Mouse (Mus musculus) thymus, adult 2 months (tissue): Measurements from ENCODE around the gene Fzd1. TPM values are rescaled to one million over a fixed set of nuclear protein-coding genes. Genes with fewer than 3 reads are reported as not detected.

Source experiments
- DNase-seq: peaks from one replicate; pipeline ENCODE4 v3.0.0; 2021
- H3K27ac ChIP-seq: fragments of 200-500 bp; 2 replicates; pipeline ENCODE4 v1.5.1; 2012; ENCODE audit warnings: low read length, control low read depth; ENCODE audit not compliant: control insufficient read depth, insufficient read depth
- H3K27me3 ChIP-seq: fragments of 200-500 bp; 2 replicates; pipeline ENCODE4 v1.6.1; 2012; ENCODE audit warnings: mild to moderate bottlenecking, low read length, moderate library complexity, mixed read lengths; ENCODE audit not compliant: control insufficient read depth, insufficient read depth
- H3K36me3 ChIP-seq: fragments of 200-500 bp; 2 replicates; pipeline ENCODE4 v1.6.1; 2012; ENCODE audit warnings: mild to moderate bottlenecking, low read length, moderate library complexity; ENCODE audit not compliant: control insufficient read depth, insufficient read depth
- H3K4me1 ChIP-seq: fragments of 200-500 bp; replicated peaks from 2 replicates; pipeline ENCODE4 v1.6.1; 2012; ENCODE audit warnings: low read length; ENCODE audit not compliant: control insufficient read depth, insufficient read depth
- H3K4me3 ChIP-seq: fragments of 200-500 bp; 2 replicates; pipeline ENCODE4 v1.5.1; 2012; ENCODE audit warnings: mild to moderate bottlenecking, low read length, control low read depth, moderate library complexity; ENCODE audit not compliant: control insufficient read depth, insufficient read depth
- CTCF ChIP-seq: fragments of 200-500 bp; IDR thresholded peaks from 2 replicates; pipeline ENCODE4 v1.5.1; 2012; ENCODE audit warnings: mild to moderate bottlenecking, control low read depth, low read length, moderate library complexity, borderline replicate concordance; ENCODE audit not compliant: control insufficient read depth, poor library complexity, insufficient read depth; ENCODE audit errors: extremely low read depth
- POLR2A ChIP-seq: fragments of 200-500 bp; IDR thresholded peaks from 2 replicates; pipeline ENCODE4 v1.6.1; 2012; ENCODE audit warnings: mild to moderate bottlenecking, low read length, control low read depth, moderate library complexity; ENCODE audit not compliant: control insufficient read depth, poor library complexity, insufficient read depth; ENCODE audit errors: extremely low read depth
- WGBS: fragments of 180-500 bp; shearing (Covaris S2); methylation state at CpG from one replicate; pipeline ENCODE4 v1.1.7; 2018; 5-methylcytosine and 5-hydroxymethylcytosine counted together
- polyA plus RNA-seq: library from polyadenylated mRNA; depleted of rRNA; stranded (reverse); fragments of >200 nt; gene quantifications from 2 replicates; pipeline ENCODE4 v1.2.3, GENCODE M21; 2012; rRNA removed

Fzd1 gene
- polyA plus RNA-seq, result 5.8 and 6.2 TPM in 2 replicates

GRCm38 (mm10) chr5:4757902-4758301, at the start of gene Fzd1:
Fzd1 (minus strand) TSS chr5:4758035.
- H3K36me3 ChIP-seq, result no peaks in the 10 kb centered on the region
- peaks cover 3% of the 10 kb centered on the region; the same call in 1 of the 2 replicates for H3K27me3 ChIP-seq
- H3K4me3 ChIP-seq, result peak within 1 kb of the TSS; percentile 20; the same call in 1 of the 2 replicates
- WGBS, result 2% methylated on average over 33 of the region's 33 CpGs
- peak; percentile 4 for DNase-seq
- H3K4me1 ChIP-seq, result no peaks in the 10 kb centered on the region
- no peak within 1 kb of the TSS for H3K27ac ChIP-seq
- no peak for TF ChIP-seq CTCF
- TF ChIP-seq POLR2A, result no peak

DNA sequence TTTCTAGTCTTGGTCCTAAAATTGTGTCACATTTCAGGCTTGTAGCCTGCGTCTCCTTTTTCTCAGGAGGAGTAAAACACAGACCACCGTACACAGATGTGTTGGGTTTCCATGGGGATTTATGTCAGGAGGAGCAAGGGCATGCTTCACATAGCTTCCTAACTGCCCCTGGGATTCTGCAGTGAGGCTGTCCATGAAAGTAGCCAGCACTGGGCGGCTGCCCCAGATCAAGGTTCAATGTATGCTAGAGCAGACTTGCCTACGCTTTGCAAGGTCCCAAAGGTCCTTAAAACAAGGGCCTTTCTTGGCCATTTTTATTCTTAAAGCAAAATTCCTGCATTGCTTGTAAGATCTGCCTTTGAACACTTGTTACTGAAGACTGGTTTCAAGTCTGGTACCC, 47.4 kb upstream of the Fzd1 start:
- H3K27me3 ChIP-seq, result no peaks in the 10 kb centered on the region
- DNase-seq, result no peak
- H3K4me1 ChIP-seq, result no peaks in the 10 kb centered on the region
- H3K27ac ChIP-seq, result no peak overlapping the region
- WGBS, result 93% methylated on average over 4 of the region's 4 CpGs
- H3K4me3 ChIP-seq, result no peak overlapping the region
- TF ChIP-seq POLR2A, result no peak
- no peak for TF ChIP-seq CTCF
- no peaks in the 10 kb centered on the region for H3K36me3 ChIP-seq

DNA sequence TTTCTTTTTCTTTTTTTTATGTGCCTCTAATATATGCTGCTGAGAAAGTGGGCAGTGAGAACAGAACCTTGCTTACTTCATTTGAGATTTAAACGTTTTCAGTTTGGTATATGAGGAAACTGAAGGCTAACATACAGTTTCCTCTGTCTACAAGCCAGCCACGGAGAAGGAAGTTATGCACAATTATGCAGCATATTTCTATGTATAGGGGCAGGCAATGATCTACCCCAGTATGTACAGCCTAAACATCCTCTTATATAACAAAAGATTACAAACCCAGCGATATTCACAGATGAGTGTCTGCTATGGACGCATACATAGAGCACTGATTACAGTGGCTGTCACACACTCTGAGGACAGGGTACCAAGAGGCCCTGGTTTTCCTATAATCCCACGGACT, 45.9 kb upstream of the Fzd1 start:
- no peak for DNase-seq
- 37% methylated on average over 5 of the region's 5 CpGs for WGBS
- H3K36me3 ChIP-seq, result no peaks in the 10 kb centered on the region
- TF ChIP-seq CTCF (no peak), POLR2A (no peak)
- no peak overlapping the region for H3K4me3 ChIP-seq
- no peaks in the 10 kb centered on the region for H3K27me3 ChIP-seq
- no peak overlapping the region for H3K27ac ChIP-seq
- no peaks in the 10 kb centered on the region for H3K4me1 ChIP-seq

DNA sequence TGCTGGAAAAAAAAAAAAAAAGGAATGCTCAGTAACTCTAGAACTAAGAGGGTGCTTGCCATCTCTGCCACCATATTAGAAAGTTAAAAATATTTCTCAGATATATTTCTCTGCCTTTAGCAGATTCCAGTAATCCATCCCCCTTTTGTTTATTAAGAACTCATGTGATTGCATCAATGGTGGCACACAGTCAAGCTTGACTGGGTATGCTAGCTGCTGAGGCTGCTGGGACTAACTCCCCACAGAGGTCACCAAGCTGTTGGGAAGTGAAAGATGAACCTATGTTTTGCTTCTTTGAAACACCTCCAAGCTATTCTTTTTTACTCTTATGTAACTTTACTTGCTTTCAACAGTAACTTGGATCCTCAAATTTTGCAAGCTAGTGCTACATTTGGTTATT, 44.1 kb upstream of the Fzd1 start:
- no peak overlapping the region for H3K27ac ChIP-seq
- H3K4me1 ChIP-seq, result no peaks in the 10 kb centered on the region
- no peaks in the 10 kb centered on the region for H3K36me3 ChIP-seq
- no peaks in the 10 kb centered on the region for H3K27me3 ChIP-seq
- TF ChIP-seq POLR2A (no peak), CTCF (no peak)
- H3K4me3 ChIP-seq, result no peak overlapping the region
- no peak for DNase-seq

DNA sequence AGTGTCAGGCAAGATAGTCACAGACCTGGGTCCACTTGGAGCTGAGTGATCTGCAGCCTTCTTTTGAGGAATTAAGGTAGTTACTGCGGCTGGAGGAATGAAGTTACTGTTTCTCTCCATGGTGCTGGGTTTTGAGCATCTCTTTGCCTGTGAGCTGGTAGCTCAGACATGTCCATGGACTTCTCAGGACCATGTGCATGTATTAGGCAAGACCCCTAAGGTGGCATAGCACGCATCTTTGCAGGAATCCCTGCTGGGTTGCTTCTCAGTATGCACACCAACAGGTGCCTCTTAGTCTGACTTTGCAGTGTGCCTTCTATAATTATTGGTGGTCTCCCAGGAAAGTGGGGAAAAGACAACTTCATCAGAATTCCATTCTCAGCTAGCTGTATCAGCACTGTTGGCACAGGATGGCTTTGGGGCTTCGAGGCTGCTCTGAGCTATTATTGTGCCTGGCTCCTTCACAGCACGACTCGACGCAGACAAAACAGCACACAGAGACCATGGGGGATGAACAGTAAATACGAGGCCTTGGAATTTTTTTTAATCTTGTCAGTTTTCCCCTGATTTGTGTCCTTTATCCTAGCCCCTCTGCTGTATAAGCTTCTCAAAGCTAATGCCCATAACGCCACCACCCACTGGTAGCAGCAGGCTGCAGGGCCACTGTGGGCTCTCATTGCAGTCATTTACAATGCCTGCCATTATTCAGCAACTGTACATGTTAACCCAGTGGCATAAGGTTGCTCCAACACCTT, 43.4 kb upstream of the Fzd1 start:
- Histone ChIP-seq H3K4me3 (no peak overlapping the region), H3K27me3 (no peaks in the 10 kb centered on the region), H3K36me3 (no peaks in the 10 kb centered on the region), H3K27ac (no peak overlapping the region), H3K4me1 (no peaks in the 10 kb centered on the region)
- no peak for DNase-seq
- 94% methylated on average over 8 of the region's 8 CpGs for WGBS
- TF ChIP-seq CTCF (no peak), POLR2A (no peak)

DNA sequence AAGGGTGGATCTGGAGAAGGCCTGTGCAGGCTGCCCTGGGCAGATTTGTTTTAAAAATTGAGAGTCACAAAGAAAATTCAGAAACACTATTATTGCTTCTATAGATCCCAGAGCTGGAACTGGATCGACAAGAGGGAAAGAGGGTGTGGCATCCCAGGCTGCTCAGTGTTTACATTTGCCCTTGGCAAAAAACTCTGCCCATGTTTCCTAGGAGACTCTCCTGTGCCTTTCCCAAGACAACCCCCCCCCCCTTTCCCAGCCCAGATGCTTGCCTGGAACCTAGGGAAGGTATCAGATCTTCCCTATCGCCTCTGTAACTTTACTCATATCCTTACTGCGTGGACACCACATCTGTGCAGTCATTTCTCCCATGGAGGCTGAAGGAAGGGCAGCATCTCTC, 33.4 kb upstream of the Fzd1 start:
- H3K4me3 ChIP-seq, result no peak overlapping the region
- WGBS, result 88% methylated on average over 3 of the region's 3 CpGs
- TF ChIP-seq POLR2A, result no peak
- no peak for TF ChIP-seq CTCF
- H3K36me3 ChIP-seq, result no peaks in the 10 kb centered on the region
- no peaks in the 10 kb centered on the region for H3K27me3 ChIP-seq
- H3K27ac ChIP-seq, result no peak overlapping the region
- no peak for DNase-seq
- no peaks in the 10 kb centered on the region for H3K4me1 ChIP-seq

GRCm38 (mm10) chr5:4790265-4790664, 32.4 kb upstream of the Fzd1 start:
- 96% methylated on average over 4 of the region's 4 CpGs for WGBS
- H3K36me3 ChIP-seq, result no peaks in the 10 kb centered on the region
- no peak overlapping the region for H3K27ac ChIP-seq
- H3K4me3 ChIP-seq, result no peak overlapping the region
- H3K27me3 ChIP-seq, result no peaks in the 10 kb centered on the region
- no peak for DNase-seq
- TF ChIP-seq CTCF (no peak), POLR2A (no peak)
- no peaks in the 10 kb centered on the region for H3K4me1 ChIP-seq
